Mouse (Mus musculus): ENCODE measurements around the gene Col8a1. TPM values are rescaled to one million over a fixed set of nuclear protein-coding genes. Genes with fewer than 3 reads are reported as not detected.

The Col8a1 gene
- polyA plus RNA-seq, 1 experiment from 2014 or later: 3.2 TPM

DNA sequence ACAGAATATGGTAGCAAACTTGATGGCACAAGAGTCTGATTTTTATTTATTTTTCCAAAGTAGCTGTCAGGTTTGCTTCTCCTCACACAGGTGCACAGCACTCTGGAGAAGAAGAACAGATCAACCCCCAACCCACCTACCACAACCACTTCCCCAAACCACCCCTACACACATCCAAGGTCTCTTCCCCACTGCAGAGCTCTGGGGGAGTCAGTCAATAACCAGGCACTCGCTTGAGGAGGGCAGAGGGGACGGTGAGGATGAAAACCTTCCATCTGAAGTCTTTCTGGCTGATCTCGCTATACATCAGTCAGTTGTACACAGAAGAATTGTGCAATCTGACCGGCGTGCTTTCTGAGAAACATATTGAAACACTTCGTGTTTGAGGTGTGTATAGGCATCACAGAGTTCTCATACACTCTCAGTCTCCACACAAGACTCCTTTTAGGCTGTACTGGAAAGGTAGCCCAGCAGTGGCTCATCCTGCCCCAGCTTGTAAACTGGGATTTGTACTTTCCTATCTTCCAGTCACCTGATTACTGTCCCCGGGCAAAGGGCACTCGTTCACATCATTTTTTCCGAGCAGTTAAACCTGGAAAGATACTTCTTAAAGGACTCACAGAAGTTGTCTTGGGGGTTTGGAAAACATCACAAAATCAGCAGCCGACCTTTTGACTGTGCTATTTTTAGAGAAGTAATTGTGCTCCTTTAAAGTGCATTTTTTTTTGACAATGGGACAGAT, 827 bp downstream of the Col8a1 start:
- no peak for DNase-seq (ENCODE audit: low spot score)
- Histone ChIP-seq H3K36me3 (ENCODE audit: control insufficient read depth, insufficient read depth, low read length) (no peaks in the 10 kb centered on the region), H3K4me1 (replicated peaks; ENCODE audit: control insufficient read depth, insufficient read depth, low read length) (peaks cover 4% of the 10 kb centered on the region; the same call in 1 of the 2 replicates), H3K9me3 (ENCODE audit: control insufficient read depth, low read length) (no peaks in the 10 kb centered on the region), H3K27ac (ENCODE audit: low read depth) (no peak overlapping the region), H3K4me2 (ENCODE audit: low read length) (no peak overlapping the region; the same call in 1 of the 2 replicates), H3K27me3 (replicated peaks; ENCODE audit: control insufficient read depth, insufficient read depth, low read length) (0 out of 2 replicates have a peak, but pooled peaks cover 6% of the 10 kb centered on the region), H3K9ac (ENCODE audit: low read length) (no peak overlapping the region), H3K4me3 (ENCODE audit: low read depth, low read length) (no peak overlapping the region)
- no peak for ATAC-seq (replicated peaks; ENCODE audit: low FRiP score, low TSS enrichment, low read depth)
- whole genome bisulfite sequencing: 49% methylated on average over 10 of the region's 10 CpGs

DNA sequence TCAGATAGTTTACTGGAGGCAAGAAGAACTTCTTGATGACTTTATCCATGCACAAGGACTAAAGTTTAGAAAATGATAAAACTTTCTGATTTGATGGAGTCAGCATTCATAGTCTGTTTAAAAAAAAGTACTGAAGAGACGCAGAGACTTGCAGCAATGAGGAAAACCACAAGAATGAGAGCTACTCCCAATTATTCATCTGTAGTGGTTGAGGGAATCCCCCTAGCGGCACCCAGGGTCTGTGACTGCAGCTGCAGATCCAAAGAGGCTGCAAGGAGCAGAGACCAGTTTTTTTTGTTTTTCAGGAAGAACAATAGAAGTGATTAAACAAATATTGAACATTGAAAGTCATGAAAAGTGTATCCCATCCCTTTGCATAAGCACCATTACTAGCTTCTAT, 4.0 kb downstream of the Col8a1 start:
- no peak overlapping the region for H3K27ac ChIP-seq (ENCODE audit: low read depth)
- H3K4me2 ChIP-seq (ENCODE audit: low read length): no peak overlapping the region
- 0 out of 2 replicates have a peak, but pooled peaks cover 6% of the 10 kb centered on the region for H3K27me3 ChIP-seq (replicated peaks; ENCODE audit: control insufficient read depth, insufficient read depth, low read length)
- H3K36me3 ChIP-seq (ENCODE audit: control insufficient read depth, insufficient read depth, low read length): no peaks in the 10 kb centered on the region
- H3K9ac ChIP-seq (ENCODE audit: low read length): no peak overlapping the region
- DNase-seq (ENCODE audit: low spot score) (no peak), ATAC-seq (replicated peaks; ENCODE audit: low FRiP score, low TSS enrichment, low read depth) (no peak)
- no peak overlapping the region for H3K4me3 ChIP-seq (ENCODE audit: low read depth, low read length)
- H3K4me1 ChIP-seq (replicated peaks; ENCODE audit: control insufficient read depth, insufficient read depth, low read length): peaks cover 8% of the 10 kb centered on the region; the same call in 1 of the 2 replicates
- WGBS: 55% methylated on average over 2 of the region's 2 CpGs
- no peaks in the 10 kb centered on the region for H3K9me3 ChIP-seq (ENCODE audit: control insufficient read depth, low read length)

DNA sequence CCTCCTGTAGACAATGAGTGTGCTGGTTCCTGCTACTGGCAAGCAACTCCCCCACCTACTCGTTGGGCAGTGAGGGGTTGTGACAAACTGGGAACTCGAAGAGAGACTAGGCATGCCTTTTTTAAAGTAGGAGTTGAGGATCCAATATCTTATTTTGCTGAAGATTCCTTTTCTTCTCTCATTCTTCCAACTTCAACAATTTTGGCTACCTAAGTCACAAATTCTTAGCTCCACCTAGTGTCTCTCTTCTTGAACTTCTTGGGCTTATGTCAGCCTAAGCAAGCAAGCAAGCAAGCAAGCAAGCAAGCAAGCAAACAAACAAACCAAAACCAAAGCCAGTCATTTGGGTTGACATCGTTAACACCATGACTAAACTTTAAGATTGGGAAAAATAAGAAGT, 6.4 kb downstream of the Col8a1 start:
- Histone ChIP-seq H3K9me3 (ENCODE audit: control insufficient read depth, low read length) (no peaks in the 10 kb centered on the region), H3K27me3 (replicated peaks; ENCODE audit: control insufficient read depth, insufficient read depth, low read length) (no peaks in the 10 kb centered on the region), H3K36me3 (ENCODE audit: control insufficient read depth, insufficient read depth, low read length) (no peaks in the 10 kb centered on the region), H3K9ac (ENCODE audit: low read length) (no peak overlapping the region), H3K4me3 (ENCODE audit: low read depth, low read length) (no peak overlapping the region), H3K4me2 (ENCODE audit: low read length) (no peak overlapping the region), H3K4me1 (replicated peaks; ENCODE audit: control insufficient read depth, insufficient read depth, low read length) (peaks cover 3% of the 10 kb centered on the region; the same call in 1 of the 2 replicates), H3K27ac (ENCODE audit: low read depth) (no peak overlapping the region)
- no peak for DNase-seq (ENCODE audit: low spot score)
- WGBS: 54% methylated on average over 3 of the region's 3 CpGs
- ATAC-seq (replicated peaks; ENCODE audit: low FRiP score, low TSS enrichment, low read depth): no peak

DNA sequence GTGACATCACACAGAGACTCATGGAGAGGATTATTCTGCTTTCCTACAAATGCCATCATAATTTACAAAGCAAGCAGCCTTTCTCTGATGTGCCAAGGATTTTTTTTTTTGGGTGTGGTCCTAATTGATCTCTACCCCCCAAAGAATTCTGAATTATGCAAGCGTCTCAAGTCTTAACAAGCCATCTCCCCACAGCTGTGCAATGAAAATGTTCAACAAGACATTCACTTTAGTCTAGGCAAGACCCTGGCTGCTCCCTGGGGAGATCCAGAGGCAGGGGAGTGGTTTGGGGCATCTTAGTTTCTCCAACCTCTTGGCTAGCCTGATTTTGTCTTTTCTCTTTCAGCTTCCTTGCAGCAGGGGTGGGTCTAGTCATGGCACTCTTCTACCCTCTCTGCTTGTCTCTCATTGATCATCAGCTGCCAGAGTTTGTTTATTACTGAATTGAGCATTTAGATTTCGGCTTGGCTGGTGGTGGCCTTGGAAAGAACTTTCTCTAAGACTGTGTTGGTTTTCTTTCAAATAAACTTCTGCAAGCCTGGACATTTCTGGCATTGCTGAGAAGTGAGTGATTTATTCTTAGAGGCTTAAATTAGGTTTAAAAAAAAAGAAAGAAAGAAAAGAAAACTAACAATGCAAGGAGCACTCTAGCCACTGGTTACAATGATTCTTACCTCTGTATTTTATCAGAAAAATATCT, 7.0 kb downstream of the Col8a1 start:
- Histone ChIP-seq H3K9me3 (ENCODE audit: control insufficient read depth, low read length) (no peaks in the 10 kb centered on the region), H3K27me3 (replicated peaks; ENCODE audit: control insufficient read depth, insufficient read depth, low read length) (no peaks in the 10 kb centered on the region), H3K9ac (ENCODE audit: low read length) (no peak overlapping the region), H3K27ac (ENCODE audit: low read depth) (no peak overlapping the region), H3K4me1 (replicated peaks; ENCODE audit: control insufficient read depth, insufficient read depth, low read length) (peaks cover 3% of the 10 kb centered on the region; the same call in 1 of the 2 replicates), H3K36me3 (ENCODE audit: control insufficient read depth, insufficient read depth, low read length) (no peaks in the 10 kb centered on the region), H3K4me3 (ENCODE audit: low read depth, low read length) (no peak overlapping the region), H3K4me2 (ENCODE audit: low read length) (no peak overlapping the region)
- 51% methylated on average over 2 of the region's 2 CpGs for WGBS
- DNase-seq (ENCODE audit: low spot score) (no peak), ATAC-seq (replicated peaks; ENCODE audit: low FRiP score, low TSS enrichment, low read depth) (no peak)

DNA sequence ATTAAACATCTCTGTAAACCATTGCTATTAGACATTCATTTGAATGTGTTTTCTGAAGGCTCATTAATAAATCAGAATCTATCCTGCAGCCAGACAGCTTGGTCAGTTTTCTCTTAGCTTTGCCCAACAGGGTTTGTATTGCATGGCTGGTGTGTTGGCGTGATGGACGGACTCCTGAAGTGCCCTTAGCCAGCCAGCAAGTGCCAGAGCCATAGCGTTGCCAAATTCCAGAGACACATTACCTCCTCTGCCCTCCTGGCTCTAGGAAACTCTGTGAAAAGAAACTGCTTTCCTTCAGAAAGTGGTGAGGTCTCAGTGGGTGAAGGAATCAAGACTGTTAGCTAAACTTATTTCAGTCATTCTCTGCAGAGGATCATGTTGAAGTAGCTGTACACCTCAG, 14.4 kb downstream of the Col8a1 start:
- no peak for ATAC-seq (replicated peaks; ENCODE audit: low FRiP score, low TSS enrichment, low read depth)
- H3K36me3 ChIP-seq (ENCODE audit: control insufficient read depth, insufficient read depth, low read length): no peaks in the 10 kb centered on the region
- no peaks in the 10 kb centered on the region for H3K4me1 ChIP-seq (replicated peaks; ENCODE audit: control insufficient read depth, insufficient read depth, low read length)
- no peak overlapping the region for H3K4me2 ChIP-seq (ENCODE audit: low read length)
- DNase-seq (ENCODE audit: low spot score): no peak
- H3K27me3 ChIP-seq (replicated peaks; ENCODE audit: control insufficient read depth, insufficient read depth, low read length): no peaks in the 10 kb centered on the region
- H3K9ac ChIP-seq (ENCODE audit: low read length): no peak overlapping the region
- no peak overlapping the region for H3K27ac ChIP-seq (ENCODE audit: low read depth)
- 77% methylated on average over 3 of the region's 3 CpGs for WGBS
- no peaks in the 10 kb centered on the region for H3K9me3 ChIP-seq (ENCODE audit: control insufficient read depth, low read length)
- no peak overlapping the region for H3K4me3 ChIP-seq (ENCODE audit: low read depth, low read length)

DNA sequence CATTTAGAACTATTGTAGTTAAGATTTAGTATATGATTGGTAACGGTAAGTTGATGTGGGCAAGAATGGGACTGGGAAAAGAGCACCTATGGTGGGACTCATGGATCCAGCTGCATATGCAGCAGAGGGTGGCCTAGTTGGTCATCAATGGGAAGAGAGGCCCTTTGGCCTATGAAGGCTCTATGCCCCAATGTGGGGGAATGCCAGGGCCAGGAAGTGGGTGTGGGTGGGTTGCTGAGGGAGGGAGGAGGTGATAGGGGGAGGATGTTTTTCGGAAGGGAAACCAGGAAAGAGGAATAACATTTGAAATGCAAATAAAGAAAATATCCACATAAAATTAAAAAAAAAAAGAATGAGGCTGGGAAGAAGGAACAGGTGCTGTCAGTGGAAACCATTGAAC, 19.6 kb downstream of the Col8a1 start:
- H3K36me3 ChIP-seq (ENCODE audit: control insufficient read depth, insufficient read depth, low read length): no peaks in the 10 kb centered on the region
- ATAC-seq (replicated peaks; ENCODE audit: low FRiP score, low TSS enrichment, low read depth): no peak
- H3K4me2 ChIP-seq (ENCODE audit: low read length): no peak overlapping the region
- H3K9me3 ChIP-seq (ENCODE audit: control insufficient read depth, low read length): no peaks in the 10 kb centered on the region
- no peak for DNase-seq (ENCODE audit: low spot score)
- H3K27ac ChIP-seq (ENCODE audit: low read depth): no peak overlapping the region
- H3K4me3 ChIP-seq (ENCODE audit: low read depth, low read length): no peak overlapping the region
- no peaks in the 10 kb centered on the region for H3K4me1 ChIP-seq (replicated peaks; ENCODE audit: control insufficient read depth, insufficient read depth, low read length)
- no peak overlapping the region for H3K9ac ChIP-seq (ENCODE audit: low read length)
- no peaks in the 10 kb centered on the region for H3K27me3 ChIP-seq (replicated peaks; ENCODE audit: control insufficient read depth, insufficient read depth, low read length)
- 84% methylated on average over 2 of the region's 2 CpGs for WGBS

DNA sequence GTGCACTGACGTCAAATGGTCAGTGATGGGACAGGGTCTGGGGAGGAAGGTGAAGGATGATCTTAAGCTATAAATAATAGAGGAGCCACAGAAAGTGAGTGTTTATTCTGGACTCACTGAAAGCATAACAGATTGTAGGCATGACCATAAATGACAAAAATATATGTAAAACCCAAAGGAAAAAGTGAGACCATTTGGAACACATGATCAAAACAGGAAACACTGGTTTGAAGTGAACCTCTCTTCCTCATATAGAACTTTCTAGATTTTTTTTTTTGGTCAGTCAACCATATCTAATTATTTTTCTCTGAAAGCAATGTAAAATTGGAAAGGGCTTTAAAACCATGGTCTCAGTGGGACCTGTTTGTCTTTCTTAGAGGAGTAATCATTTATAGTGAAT, 21.0 kb downstream of the Col8a1 start:
- Histone ChIP-seq H3K4me3 (ENCODE audit: low read depth, low read length) (no peak overlapping the region), H3K36me3 (ENCODE audit: control insufficient read depth, insufficient read depth, low read length) (no peaks in the 10 kb centered on the region), H3K4me2 (ENCODE audit: low read length) (no peak overlapping the region), H3K9me3 (ENCODE audit: control insufficient read depth, low read length) (no peaks in the 10 kb centered on the region), H3K9ac (ENCODE audit: low read length) (no peak overlapping the region), H3K27me3 (replicated peaks; ENCODE audit: control insufficient read depth, insufficient read depth, low read length) (no peaks in the 10 kb centered on the region), H3K27ac (ENCODE audit: low read depth) (no peak overlapping the region), H3K4me1 (replicated peaks; ENCODE audit: control insufficient read depth, insufficient read depth, low read length) (no peaks in the 10 kb centered on the region)
- no peak for ATAC-seq (replicated peaks; ENCODE audit: low FRiP score, low TSS enrichment, low read depth)
- WGBS: 58% methylated on average over 1 of the region's 1 CpGs
- DNase-seq (ENCODE audit: low spot score): no peak

DNA sequence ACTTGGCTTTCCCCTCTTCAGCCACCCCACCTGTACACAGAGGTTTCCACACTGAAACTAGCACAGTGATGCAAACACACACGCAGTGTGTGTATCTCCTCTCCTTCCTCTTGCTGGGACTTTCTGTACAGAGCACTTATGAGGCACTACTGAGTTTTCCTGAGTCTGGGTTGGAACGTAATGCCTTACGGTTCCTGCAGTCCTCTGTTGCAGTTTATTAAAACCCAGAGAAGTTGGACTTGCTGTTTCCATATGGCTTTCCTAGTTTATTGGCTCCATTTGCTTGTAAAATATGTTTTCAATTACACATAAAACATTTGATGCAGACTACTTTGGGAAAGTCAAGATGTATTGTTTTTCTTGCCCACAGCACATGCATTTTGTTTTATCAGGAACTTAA, 21.4 kb downstream of the Col8a1 start:
- Histone ChIP-seq H3K4me3 (ENCODE audit: low read depth, low read length) (no peak overlapping the region), H3K9me3 (ENCODE audit: control insufficient read depth, low read length) (no peaks in the 10 kb centered on the region), H3K27me3 (replicated peaks; ENCODE audit: control insufficient read depth, insufficient read depth, low read length) (no peaks in the 10 kb centered on the region), H3K9ac (ENCODE audit: low read length) (no peak overlapping the region), H3K27ac (ENCODE audit: low read depth) (no peak overlapping the region), H3K4me2 (ENCODE audit: low read length) (no peak overlapping the region), H3K4me1 (replicated peaks; ENCODE audit: control insufficient read depth, insufficient read depth, low read length) (no peaks in the 10 kb centered on the region), H3K36me3 (ENCODE audit: control insufficient read depth, insufficient read depth, low read length) (no peaks in the 10 kb centered on the region)
- 70% methylated on average over 3 of the region's 3 CpGs for WGBS
- no peak for DNase-seq (ENCODE audit: low spot score)
- ATAC-seq (replicated peaks; ENCODE audit: low FRiP score, low TSS enrichment, low read depth): no peak
